Mouse (Mus musculus) effector memory CD4-positive, alpha-beta T cell, adult 5 months (primary cell): ENCODE data around the gene Ahcy. TPM values are rescaled to one million over a fixed set of nuclear protein-coding genes. Genes with fewer than 3 reads are reported as not detected.

Source experiments
- polyA plus RNA-seq: library from polyadenylated mRNA; unstranded; fragments of 100-300 nt; shearing (Covaris generic); gene quantifications from one replicate; pipeline ENCODE4 v1.2.1, GENCODE M21; 2017

The Ahcy gene
- 35.1 TPM for polyA plus RNA-seq

GRCm38 (mm10) chr2:155073978-155074765 lies at the start of gene Ahcy:
Gene Ahcy (minus strand): TSS chr2:155074497.

GRCm38 (mm10) chr2:155018251-155018755 lies 56.0 kb downstream of the Ahcy start, which contains the start of gene Gm14226:
Gene Gm14226 (plus strand): TSS chr2:155018266.

Other genes with a start within 250 kb of the Ahcy start
- 56.9 TPM for gene Eif2s2, start 181.6 kb downstream of the Ahcy start, polyA plus RNA-seq
- gene Gm14226, start 56.2 kb downstream of the Ahcy start, polyA plus RNA-seq, result not detected
- 97.9 TPM for gene Itch, start 59.0 kb upstream of the Ahcy start, polyA plus RNA-seq
- gene Dynlrb1, start 162.0 kb upstream of the Ahcy start, polyA plus RNA-seq, result 191 TPM
- gene Map1lc3a, start 201.8 kb upstream of the Ahcy start, polyA plus RNA-seq, result 76.1 TPM